Mouse (Mus musculus) gastrocnemius, postnatal 25 days (tissue): ENCODE data around the gene Dok3. TPM values are rescaled to one million over a fixed set of nuclear protein-coding genes. Genes with fewer than 3 reads are reported as not detected.
A peak's percentile ranks its signal among the peaks of the same experiment; 100 is the strongest.

ENCODE experiments used
- DNase-seq: peaks from one replicate; pipeline ENCODE4 v3.0.0; 2022
- total RNA-seq, 2 experiments: library from RNA; stranded (reverse); gene quantifications; 1 replicate in 1 of 2; 2 replicates in 1 of 2; pipeline ENCODE4 v1.2.3; 2021

Dok3 gene
- total RNA-seq, 2 experiments from 2014 or later: 1.00 to 1.0 TPM

- peak; percentile 74 for DNase-seq
Measured at GRCm38 (mm10) chr13:55506697-55507096, 22.4 kb downstream of the Dok3 start.

DNA sequence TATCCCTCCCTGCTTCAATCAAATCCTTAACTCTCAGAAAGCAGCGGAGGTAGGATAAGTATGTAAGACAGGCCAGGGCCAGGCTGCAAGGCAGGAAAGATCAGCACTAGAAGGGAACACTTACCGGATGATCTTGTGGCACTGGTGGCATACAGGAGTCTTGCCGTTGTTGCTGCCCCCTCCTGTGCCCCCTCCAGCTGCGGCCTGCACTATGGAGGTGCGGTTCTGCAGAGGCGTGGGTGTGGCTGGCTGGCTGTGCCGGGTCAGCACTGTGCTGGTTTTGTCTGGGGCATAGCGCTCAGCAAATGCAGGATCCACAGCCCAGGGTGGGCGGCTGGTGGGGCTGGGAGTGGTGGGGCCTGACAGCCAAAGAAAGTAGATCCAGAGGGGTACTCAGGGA lies 23.3 kb downstream of the Dok3 start:
- DNase-seq: no peak

DNA sequence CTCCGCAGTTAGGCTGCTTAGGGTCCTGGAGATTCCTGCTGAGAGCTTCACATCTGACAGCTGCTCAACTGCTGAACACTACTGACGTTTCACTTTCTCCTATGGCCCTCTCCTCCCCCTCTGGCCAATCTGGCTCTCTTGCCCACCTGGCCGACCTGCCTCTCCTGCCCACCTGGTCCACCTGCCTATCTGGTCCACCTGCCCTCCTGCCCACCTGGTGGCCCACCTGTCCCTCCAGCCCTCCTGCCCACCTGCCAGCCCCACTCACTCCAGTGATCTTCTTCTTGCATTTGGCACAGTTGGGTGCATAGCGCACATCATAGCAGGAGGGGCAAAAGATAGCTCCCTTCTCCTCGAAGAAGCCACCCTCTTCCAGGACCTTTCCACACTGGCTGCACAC lies 24.7 kb downstream of the Dok3 start:
- DNase-seq: no peak

DNA sequence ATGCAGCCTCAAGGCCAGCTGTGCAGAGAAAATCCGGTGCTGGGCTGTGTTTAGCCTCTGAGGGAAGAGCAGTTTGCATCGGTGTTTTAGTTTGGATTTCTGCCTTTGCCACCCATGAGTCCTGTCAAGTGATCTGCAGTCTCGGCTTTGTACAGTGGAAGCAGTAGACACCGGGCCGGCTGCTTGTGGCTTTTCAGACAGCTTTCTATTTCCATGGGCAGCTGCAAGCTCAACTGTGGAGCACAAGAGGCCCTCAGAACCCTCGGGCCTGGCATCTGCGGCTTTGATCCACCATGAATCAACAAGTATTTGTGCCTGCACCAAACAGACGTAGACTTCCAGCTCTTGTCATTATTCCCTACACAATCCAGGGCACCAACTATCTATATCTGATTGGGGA lies 26.7 kb downstream of the Dok3 start:
- DNase-seq: no peak

DNA sequence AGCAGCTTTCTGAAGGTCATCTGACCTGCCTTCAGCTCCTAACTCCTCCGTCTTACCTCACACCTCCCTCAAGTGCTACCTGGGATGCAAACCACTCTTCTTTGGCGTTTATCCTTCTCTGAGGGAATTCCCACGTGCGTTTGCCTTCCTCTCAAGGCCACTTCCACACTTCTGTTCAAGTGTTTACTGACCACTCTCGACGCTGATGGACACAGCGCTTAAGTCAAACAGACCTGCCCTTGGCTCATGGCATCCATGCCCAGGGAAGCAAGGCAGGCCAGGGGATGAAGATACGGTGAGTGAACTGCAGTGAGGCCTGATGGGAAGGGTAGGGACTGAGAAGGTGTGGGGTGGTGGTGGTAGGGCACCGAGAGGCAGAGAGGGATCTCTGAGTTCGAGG lies 28.5 kb downstream of the Dok3 start:
- no peak for DNase-seq

GRCm38 (mm10) chr13:55498906-55499305 lies 30.2 kb downstream of the Dok3 start:
- DNase-seq: no peak

DNA sequence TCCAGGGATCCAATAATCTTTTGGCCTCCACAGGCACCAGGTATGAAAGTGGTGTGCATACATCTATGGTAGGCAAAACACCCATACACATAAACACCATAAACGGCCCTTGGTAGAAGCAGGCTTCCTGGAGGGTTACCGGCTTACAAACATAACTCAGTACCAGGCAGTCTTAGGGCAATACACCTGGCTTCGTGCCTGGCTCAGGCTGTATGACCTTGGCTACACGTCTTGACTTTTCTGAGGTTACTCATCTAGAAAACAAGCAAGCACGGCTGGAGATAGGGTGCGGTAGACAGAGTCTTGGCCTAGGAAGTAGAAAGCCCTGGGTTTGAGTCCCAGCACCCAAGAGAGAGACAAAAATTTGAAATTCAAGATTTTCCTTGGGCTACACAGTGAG lies 32.4 kb downstream of the Dok3 start:
- DNase-seq: no peak

- no peak for DNase-seq
Measured at GRCm38 (mm10) chr13:55495702-55496101, 33.4 kb downstream of the Dok3 start.

DNA sequence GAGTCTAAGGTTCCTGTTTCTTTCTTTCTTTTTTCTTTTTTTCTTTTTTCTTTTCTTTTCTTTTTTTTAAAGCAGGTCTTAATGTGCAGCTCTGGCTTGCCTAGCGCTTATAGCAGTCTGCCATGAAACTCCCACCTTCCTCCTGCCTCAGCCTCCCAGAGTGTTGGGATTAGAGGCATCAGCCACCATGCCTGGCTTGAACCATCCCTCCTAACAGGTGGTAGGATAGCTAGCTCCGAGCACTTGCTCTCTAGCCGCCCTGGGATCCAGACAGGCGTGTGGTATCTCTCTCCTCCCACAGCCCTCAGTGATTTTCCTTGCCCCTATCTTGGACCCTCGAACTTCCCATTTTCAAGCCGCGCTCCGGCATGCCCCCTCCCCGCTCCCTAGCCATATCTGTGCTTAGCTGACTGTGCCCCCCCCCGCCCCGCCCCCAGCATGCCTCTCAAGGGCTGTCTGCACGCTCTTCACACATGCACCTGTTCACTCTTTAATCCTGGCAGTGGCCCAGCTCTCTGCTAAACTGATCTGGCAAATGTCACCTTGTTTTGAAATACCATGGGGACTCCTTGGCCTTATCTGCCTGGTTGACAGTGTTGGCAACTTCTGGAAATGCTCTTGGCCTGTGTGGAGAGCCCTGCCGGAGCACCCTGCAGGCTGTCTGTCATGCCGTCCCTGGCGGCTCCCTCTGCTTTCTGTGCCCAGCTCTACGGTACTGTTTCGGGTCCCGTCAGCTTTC lies 34.0 kb downstream of the Dok3 start:
- DNase-seq: peak; percentile 78

GRCm38 (mm10) chr13:55494257-55494656 lies 34.8 kb downstream of the Dok3 start:
- DNase-seq: no peak

- peak; percentile 70 for DNase-seq
Measured at GRCm38 (mm10) chr13:55487578-55488498, 41.3 kb downstream of the Dok3 start, which contains the start of gene Dbn1. Gene Dbn1 (minus strand): TSS chr13:55488111.

- DNase-seq: no peak
Measured at GRCm38 (mm10) chr13:55486916-55487577, 42.0 kb downstream of the Dok3 start.

GRCm38 (mm10) chr13:55486029-55486794 lies 42.9 kb downstream of the Dok3 start:
- peak; percentile 47 for DNase-seq

GRCm38 (mm10) chr13:55484520-55485088 lies 44.5 kb downstream of the Dok3 start:
- DNase-seq: no peak

DNA sequence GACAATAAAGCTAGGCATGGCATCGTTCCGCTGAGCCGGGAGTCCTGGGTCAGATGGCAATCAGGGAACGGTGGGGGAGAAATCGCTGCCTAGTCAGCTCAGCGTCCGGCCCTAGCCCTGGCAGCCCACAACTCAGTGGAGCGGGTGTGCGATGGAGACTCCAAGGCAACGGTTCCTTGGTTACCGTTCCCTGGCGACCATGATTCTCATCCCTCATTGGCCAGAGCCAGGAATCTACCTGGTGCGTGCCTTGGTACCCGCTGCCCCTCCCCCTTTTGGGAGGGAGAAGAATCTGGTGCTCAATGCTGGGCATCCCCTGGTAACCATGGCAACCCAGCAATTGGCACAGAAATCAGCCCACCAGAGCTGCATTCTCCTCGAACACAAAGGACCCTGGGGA lies 45.5 kb downstream of the Dok3 start:
- no peak for DNase-seq

DNA sequence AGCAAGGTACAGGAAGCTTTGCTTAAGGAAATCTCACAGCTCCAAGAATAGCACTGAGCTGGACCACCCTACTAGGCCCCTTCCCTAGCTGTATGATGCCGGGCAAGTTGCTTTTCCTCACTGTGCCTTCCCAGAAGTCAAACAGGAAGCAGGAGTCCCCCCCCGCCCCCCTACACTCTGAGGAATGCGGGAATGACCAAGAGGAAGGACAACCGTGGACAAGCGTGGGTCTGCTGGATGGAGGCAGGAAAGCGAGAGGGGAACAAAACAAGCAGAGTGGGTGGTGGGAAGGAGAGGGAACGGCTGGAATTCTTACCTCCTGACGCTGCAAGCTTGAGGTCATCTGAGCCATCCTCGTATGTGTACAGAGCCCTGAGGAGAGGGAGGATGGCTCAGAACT lies 46.0 kb downstream of the Dok3 start:
- no peak for DNase-seq

DNA sequence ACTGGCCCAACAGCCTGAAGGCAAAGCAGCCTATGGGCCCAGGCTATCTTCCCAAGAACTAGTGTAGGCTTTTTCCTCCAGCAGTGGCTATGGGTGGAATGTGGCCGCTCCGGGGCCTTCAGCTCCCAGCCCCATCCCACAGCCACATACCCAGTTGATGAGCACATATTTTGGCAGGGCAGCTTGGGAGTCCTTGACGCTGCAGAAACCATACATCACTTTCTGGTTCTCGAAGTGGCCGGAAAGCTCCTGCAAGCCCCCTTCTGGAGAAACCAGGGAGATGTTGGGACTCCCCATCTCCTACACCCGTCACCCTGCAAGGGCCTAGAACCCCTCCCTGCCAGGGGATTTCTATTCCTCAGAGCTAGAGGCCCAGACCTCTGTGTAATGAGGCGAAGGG lies 46.6 kb downstream of the Dok3 start:
- DNase-seq: no peak

DNA sequence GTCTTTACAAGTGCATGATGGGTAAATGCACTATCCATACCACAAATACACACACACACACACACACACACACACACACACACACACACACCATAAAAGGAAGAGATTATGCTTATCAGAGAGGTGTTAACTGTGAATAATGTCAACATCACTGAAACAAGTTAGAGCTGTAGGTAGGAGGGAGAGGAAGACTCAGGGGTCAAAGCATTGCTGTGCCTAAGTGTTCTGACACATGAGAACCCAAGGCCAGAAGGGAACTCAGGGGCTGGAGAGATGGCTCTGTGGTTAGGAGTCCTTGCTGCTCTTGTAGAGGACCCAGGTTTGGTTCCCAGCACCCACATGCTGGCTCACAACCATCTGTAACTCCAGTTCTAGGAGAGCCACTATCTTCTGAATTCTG lies 49.2 kb downstream of the Dok3 start:
- no peak for DNase-seq

DNA sequence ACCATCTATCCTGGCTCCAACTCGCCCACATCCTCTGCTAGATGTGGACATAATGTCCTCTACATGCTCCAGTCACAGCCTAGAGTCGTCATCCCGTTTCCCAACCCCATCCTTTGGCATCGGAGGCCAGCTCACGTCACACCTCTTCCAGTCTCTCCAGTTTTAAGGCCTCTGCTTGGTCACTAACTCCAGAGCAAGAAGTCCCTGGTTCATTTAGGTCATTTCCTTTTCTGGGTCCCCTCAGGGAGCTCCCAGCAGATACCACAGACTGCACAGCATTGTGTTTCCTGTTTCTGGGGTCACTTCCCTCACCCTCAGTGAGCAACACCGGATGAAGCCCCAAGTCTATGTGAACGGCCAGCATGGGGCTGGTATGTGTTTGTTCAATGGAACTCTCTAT lies 50.1 kb downstream of the Dok3 start:
- DNase-seq: peak; percentile 29

- no peak for DNase-seq
Measured at GRCm38 (mm10) chr13:55478036-55478435, 51.1 kb downstream of the Dok3 start.

GRCm38 (mm10) chr13:55477492-55477891 lies 51.6 kb downstream of the Dok3 start:
- no peak for DNase-seq

- no peak for DNase-seq
Measured at GRCm38 (mm10) chr13:55476256-55476655, 52.8 kb downstream of the Dok3 start.
